Mouse (Mus musculus) erythroblast, embryonic 14.5 days (primary cell): ENCODE data around the gene Selenom.

ENCODE experiments used
- GATA1 ChIP-seq: IDR thresholded peaks from 2 replicates; pipeline ENCODE4 v1.6.1; 2012; ENCODE audit warnings: low read length, inconsistent platforms, mixed read lengths
- TAL1 ChIP-seq: IDR thresholded peaks from 3 replicates; pipeline ENCODE4 v1.6.1; 2012; ENCODE audit warnings: low read length, inconsistent platforms, mixed read lengths

DNA sequence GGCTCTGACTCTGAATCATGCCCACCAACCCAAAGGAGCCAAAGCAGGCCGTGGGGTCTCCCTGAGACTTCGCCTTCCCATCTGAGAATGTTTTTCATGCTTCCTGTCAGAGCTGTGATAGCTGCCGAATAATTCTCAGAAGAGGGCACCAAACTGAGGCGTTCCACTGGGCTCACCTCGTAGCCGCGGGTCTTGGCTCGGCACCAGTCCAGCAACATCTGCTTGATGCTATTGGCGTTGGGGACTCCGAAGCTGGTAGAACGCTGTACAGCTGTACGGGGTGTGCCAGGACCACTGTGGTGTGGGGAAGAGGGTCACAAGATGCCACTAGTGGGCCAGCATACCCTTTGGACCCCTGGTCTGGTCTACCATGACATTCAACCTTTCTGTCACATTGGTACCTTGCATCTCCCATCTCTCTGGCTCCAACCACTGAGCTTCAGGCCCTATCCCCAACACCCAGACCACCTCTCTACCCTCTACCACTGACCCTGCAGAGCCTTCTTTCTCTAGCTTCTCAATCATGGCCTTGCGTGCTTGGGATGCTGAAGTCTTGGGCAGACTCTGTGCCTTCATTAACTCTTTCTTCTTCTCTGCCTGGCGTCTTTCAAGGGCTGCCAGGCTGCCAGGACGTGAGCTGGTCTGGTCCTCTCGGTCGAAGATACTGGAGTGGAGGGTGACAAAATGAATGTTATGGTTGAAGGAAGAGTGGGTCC, 8.0 kb downstream of the Selenom start:
- no peak for TF ChIP-seq GATA1
- no peak for TF ChIP-seq TAL1
